Mouse (Mus musculus) liver, embryonic 13.5 days (tissue): ENCODE results near the gene Gadd45gip1. TPM values are rescaled to one million over a fixed set of nuclear protein-coding genes. Genes with fewer than 3 reads are reported as not detected.

ENCODE experiments used
- ATAC-seq: fragments of 200-750 bp; cut with Nextera tagmentation; 2 replicates; pipeline ENCODE4 v1.8.0; 2017; ENCODE audit warnings: low read depth, mild to moderate bottlenecking, moderate number of reproducible peaks, moderate library complexity
- DNase-seq: peaks from one replicate; pipeline ENCODE4 v3.0.0; 2022
- H3K27ac ChIP-seq: fragments of 300-500 bp; sonication (generic); 2 replicates; pipeline ENCODE4 v1.5.1; 2015; ENCODE audit warnings: moderate library complexity, mild to moderate bottlenecking, inconsistent platforms
- H3K27me3 ChIP-seq: fragments of 300-500 bp; sonication (generic); 2 replicates; pipeline ENCODE4 v1.6.1; 2015; ENCODE audit warnings: mild to moderate bottlenecking, inconsistent platforms
- H3K36me3 ChIP-seq: fragments of 300-500 bp; sonication (generic); 2 replicates; pipeline ENCODE4 v1.6.1; 2015; ENCODE audit warnings: mild to moderate bottlenecking, inconsistent platforms
- H3K4me1 ChIP-seq: fragments of 300-500 bp; sonication (generic); replicated peaks from 2 replicates; pipeline ENCODE4 v1.6.1; 2015; ENCODE audit warnings: inconsistent platforms
- H3K4me2 ChIP-seq: fragments of 300-500 bp; sonication (generic); 2 replicates; pipeline ENCODE4 v1.6.1; 2015; ENCODE audit warnings: inconsistent platforms, mild to moderate bottlenecking, moderate library complexity
- H3K4me3 ChIP-seq: fragments of 300-500 bp; sonication (generic); replicated peaks from 2 replicates; pipeline ENCODE4 v1.5.1; 2015; ENCODE audit warnings: mild to moderate bottlenecking, inconsistent platforms
- H3K9ac ChIP-seq: fragments of 300-500 bp; sonication (generic); 2 replicates; pipeline ENCODE4 v1.6.1; 2015; ENCODE audit warnings: mild to moderate bottlenecking, inconsistent platforms
- H3K9me3 ChIP-seq: fragments of 300-500 bp; sonication (generic); replicated peaks from 2 replicates; pipeline ENCODE4 v1.6.1; 2016; ENCODE audit warnings: inconsistent platforms
- WGBS: fragments of 180-500 bp; shearing (Covaris S2); methylation state at CpG from one replicate; pipeline ENCODE4 v1.1.7; 2015; ENCODE audit not compliant: insufficient replicate concordance; 5-methylcytosine and 5-hydroxymethylcytosine counted together
- microRNA-seq: library from miRNA; unstranded; fragments of <30 nt; microRNA quantifications from one replicate; pipeline ENCODE4, GENCODE M21; 2016
- polyA plus RNA-seq: library from polyadenylated mRNA; unstranded; fragments of >200 nt; fragmentation: Nextera tagmentation; extraction: Ambion mirVana; gene quantifications from 2 replicates; pipeline ENCODE4 v1.2.1, GENCODE M21; 2015

The Gadd45gip1 gene
- polyA plus RNA-seq, 1 experiment from 2014 or later, result 63.2 TPM

DNA sequence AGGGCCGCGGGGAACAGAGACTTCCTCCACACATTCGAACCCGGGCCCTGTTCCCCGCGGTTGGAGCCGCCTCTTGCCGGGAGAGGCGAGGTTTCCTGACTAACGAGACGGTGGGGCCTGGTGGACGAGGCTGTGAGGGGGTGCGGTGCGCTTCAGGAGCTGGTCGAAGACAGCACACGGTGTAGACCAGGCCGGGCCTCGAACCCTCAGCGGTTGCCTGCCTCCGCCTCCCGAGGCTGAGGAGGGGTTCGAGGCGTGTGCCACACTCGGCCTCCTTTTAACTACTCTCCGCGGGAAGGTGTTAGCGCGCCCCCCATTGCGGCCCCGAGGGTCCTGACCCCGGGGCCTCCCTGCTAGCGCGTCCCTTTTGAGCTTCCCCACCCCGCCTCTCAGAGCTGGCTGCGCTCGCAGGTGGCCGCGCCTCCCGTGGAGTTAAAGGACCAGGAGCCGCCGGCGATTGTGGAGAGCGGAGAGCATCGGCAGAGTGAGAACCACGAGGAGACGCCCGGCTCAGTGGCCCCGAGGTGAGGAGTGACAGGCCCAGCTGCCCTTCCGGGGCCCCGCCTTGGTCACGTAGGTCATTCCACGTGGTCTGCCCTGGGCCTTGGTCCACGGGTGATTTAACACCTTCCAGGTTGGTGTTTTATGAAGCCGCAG lies 41.1 kb downstream of the Gadd45gip1 start:
- ATAC-seq (peak; percentile 56), DNase-seq (peak; percentile 49)
- peak overlapping the region; percentile 70 for H3K4me3 ChIP-seq
- peak overlapping the region; percentile 100 for H3K4me2 ChIP-seq
- no peaks in the 10 kb centered on the region for H3K27me3 ChIP-seq
- H3K9ac ChIP-seq, result peak overlapping the region; percentile 82
- no peaks in the 10 kb centered on the region for H3K9me3 ChIP-seq
- H3K27ac ChIP-seq, result peak overlapping the region; percentile 86
- 3% methylated on average over 54 of the region's 54 CpGs for WGBS
- H3K36me3 ChIP-seq, result peaks cover 34% of the 10 kb centered on the region
- peaks cover 56% of the 10 kb centered on the region for H3K4me1 ChIP-seq

- Histone ChIP-seq H3K36me3 (peaks cover 28% of the 10 kb centered on the region), H3K4me3 (peak overlapping the region; percentile 70), H3K9me3 (no peaks in the 10 kb centered on the region), H3K4me2 (peak overlapping the region; percentile 100), H3K27me3 (no peaks in the 10 kb centered on the region), H3K9ac (peak overlapping the region; percentile 82), H3K4me1 (peaks cover 61% of the 10 kb centered on the region), H3K27ac (peak overlapping the region; percentile 86)
- DNase-seq (no peak), ATAC-seq (no peak)
- WGBS, result 80% methylated on average over 4 of the region's 4 CpGs
Measured at GRCm38 (mm10) chr8:84873016-84873415, 41.7 kb downstream of the Gadd45gip1 start.

DNA sequence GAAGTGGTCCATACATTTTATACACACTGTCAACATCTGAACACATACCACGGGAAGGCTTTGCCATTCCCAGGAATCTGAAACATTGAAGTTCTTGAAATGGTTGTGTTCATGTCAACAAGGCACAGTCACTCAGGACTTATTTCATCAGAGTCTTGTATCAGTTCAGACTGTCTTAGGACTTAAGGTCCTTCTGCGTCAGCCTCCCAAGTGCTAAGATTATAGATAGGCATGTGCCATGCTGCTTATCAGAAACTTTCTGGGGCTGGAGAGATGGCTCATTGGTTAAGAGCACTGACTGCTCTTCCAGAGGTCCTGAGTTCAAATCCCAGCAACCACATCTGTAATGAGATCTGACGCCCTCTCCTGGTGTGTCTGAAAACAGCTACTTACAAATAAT lies 43.0 kb downstream of the Gadd45gip1 start:
- no peaks in the 10 kb centered on the region for H3K27me3 ChIP-seq
- ATAC-seq (no peak), DNase-seq (no peak)
- no peak overlapping the region for H3K4me3 ChIP-seq
- H3K9ac ChIP-seq, result peak overlapping the region; percentile 37; the same call in 1 of the 2 replicates
- H3K36me3 ChIP-seq, result peaks cover 15% of the 10 kb centered on the region
- H3K27ac ChIP-seq, result peak overlapping the region; percentile 86
- 48% methylated on average over 3 of the region's 3 CpGs for whole genome bisulfite sequencing
- H3K4me1 ChIP-seq, result peaks cover 71% of the 10 kb centered on the region
- H3K4me2 ChIP-seq, result peak overlapping the region; percentile 100
- H3K9me3 ChIP-seq, result no peaks in the 10 kb centered on the region

DNA sequence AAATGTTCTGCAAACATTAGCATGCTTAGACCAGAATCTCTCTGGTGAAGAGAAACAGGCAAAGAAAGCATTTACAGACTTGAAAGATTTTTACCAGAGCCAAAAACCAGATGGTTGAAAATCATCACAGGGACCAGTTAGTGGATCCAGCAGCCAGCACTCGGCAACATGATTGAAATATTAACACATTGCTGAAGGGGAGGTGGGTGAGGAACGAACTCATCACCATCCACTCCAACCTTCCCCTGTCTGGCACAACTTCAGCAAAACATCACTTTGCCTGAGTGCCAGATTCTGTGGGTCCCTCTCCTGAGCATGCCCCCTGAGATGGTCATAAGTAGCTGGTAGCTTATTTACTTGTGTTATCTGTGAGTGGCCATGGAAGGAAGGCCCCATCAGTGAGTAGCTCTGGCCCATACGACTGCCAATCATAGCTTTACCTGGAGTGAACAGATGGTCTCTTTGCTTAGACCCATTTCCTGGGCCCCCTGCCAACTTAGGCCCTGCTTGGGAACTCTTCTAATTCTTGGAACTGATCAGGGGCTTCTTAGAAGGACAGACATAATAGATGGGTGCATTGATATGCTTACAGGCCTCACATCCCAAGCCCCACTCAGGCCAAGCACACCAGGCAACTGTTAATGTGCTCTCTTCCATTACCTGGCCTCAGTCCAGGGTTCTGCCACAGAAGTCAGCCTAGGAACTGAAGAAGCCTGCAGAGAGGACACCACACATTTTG lies 46.1 kb downstream of the Gadd45gip1 start:
- no peaks in the 10 kb centered on the region for H3K9me3 ChIP-seq
- H3K36me3 ChIP-seq, result peaks cover 7% of the 10 kb centered on the region; the same call in 1 of the 2 replicates
- peaks cover 58% of the 10 kb centered on the region for H3K4me1 ChIP-seq
- DNase-seq, result no peak
- H3K4me3 ChIP-seq, result no peak overlapping the region
- 63% methylated on average over 3 of the region's 3 CpGs for WGBS
- ATAC-seq, result 0 out of 2 replicates have a peak, but pooled peaks have one; percentile 12
- no peaks in the 10 kb centered on the region for H3K27me3 ChIP-seq
- no peak overlapping the region for H3K4me2 ChIP-seq
- H3K27ac ChIP-seq, result peak overlapping the region; percentile 45
- H3K9ac ChIP-seq, result no peak overlapping the region

DNA sequence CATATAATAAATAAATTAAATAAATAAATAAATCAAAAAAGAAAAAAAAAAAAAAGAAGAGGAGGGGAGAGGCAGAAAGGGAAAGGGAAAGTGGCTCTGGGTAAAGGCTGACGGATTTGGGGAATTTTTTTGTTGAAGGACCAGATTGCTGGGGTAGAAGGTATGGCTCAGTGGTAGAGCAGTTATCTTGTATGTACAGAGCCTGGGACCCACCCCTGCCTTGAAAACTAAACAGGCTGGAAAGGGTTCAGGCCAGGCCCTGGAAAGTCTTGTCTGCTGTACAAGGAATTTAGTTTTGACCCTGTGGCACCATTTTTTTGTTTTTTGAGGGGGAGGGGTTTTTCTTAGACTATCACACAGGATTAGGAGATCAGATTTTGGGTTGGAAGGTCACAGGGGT lies 47.6 kb downstream of the Gadd45gip1 start:
- peaks cover 44% of the 10 kb centered on the region for H3K4me1 ChIP-seq
- H3K4me3 ChIP-seq, result no peak overlapping the region
- DNase-seq (no peak), ATAC-seq (peak; percentile 76)
- peaks cover 12% of the 10 kb centered on the region for H3K36me3 ChIP-seq
- no peak overlapping the region for H3K4me2 ChIP-seq
- H3K27me3 ChIP-seq, result no peaks in the 10 kb centered on the region
- no peak overlapping the region for H3K9ac ChIP-seq
- H3K9me3 ChIP-seq, result no peaks in the 10 kb centered on the region
- H3K27ac ChIP-seq, result no peak overlapping the region; the same call in 1 of the 2 replicates
- 44% methylated on average over 1 of the region's 1 CpGs for WGBS

GRCm38 (mm10) chr8:84884728-84885127 lies 53.4 kb downstream of the Gadd45gip1 start:
- peaks cover 16% of the 10 kb centered on the region for H3K4me1 ChIP-seq
- peak overlapping the region; percentile 39; the same call in 1 of the 2 replicates for H3K27ac ChIP-seq
- DNase-seq (no peak), ATAC-seq (peak; percentile 43; the same call in 1 of the 2 replicates)
- H3K4me3 ChIP-seq, result no peak overlapping the region
- no peaks in the 10 kb centered on the region for H3K9me3 ChIP-seq
- H3K9ac ChIP-seq, result no peak overlapping the region
- H3K36me3 ChIP-seq, result peaks cover 64% of the 10 kb centered on the region
- H3K27me3 ChIP-seq, result no peaks in the 10 kb centered on the region
- WGBS, result 56% methylated on average over 4 of the region's 4 CpGs
- H3K4me2 ChIP-seq, result no peak overlapping the region

Small RNAs within 50 kb of the gene (microRNA-seq; reads per million reads assigned to microRNA genes)
- 10.0 reads per million, percentile 23 among the genes with 10 or more reads in this experiment for gene Mir7069

Other genes starting within 250 kb of the Gadd45gip1 start
- 20.5 and 24.1 TPM in 2 replicates for gene Ier2, start 168.7 kb upstream of the Gadd45gip1 start, polyA plus RNA-seq
- gene Trmt1, start 145.2 kb upstream of the Gadd45gip1 start, polyA plus RNA-seq, result 45.9 and 46.8 TPM in 2 replicates
- 6.9 and 7.6 TPM in 2 replicates for gene Nacc1, start 143.7 kb upstream of the Gadd45gip1 start, polyA plus RNA-seq
- gene Lyl1, start 130.1 kb upstream of the Gadd45gip1 start, polyA plus RNA-seq, result 61.2 and 61.3 TPM in 2 replicates
- 9.6 and 10.0 TPM in 2 replicates for gene G430095P16Rik, start 108.5 kb upstream of the Gadd45gip1 start, polyA plus RNA-seq
- gene Nfix, start 31.2 kb upstream of the Gadd45gip1 start, polyA plus RNA-seq, result 2.3 and 3.4 TPM in 2 replicates
- 3.3 and 3.7 TPM in 2 replicates for gene Dand5, start 8.7 kb upstream of the Gadd45gip1 start, polyA plus RNA-seq
- gene Rad23a, start 9.1 kb downstream of the Gadd45gip1 start, polyA plus RNA-seq, result 269 and 278 TPM in 2 replicates
- 511 and 613 TPM in 2 replicates for gene Calr, start 15.4 kb downstream of the Gadd45gip1 start, polyA plus RNA-seq
- gene Farsa, start 25.5 kb downstream of the Gadd45gip1 start, polyA plus RNA-seq, result 82.3 and 83.1 TPM in 2 replicates
- gene Syce2, start 40.6 kb downstream of the Gadd45gip1 start, polyA plus RNA-seq, result 84.1 and 90.4 TPM in 2 replicates
- 44.7 and 48.6 TPM in 2 replicates for gene Gcdh, start 62.4 kb downstream of the Gadd45gip1 start, polyA plus RNA-seq
- gene Klf1, start 70.4 kb downstream of the Gadd45gip1 start, polyA plus RNA-seq, result 469 and 494 TPM in 2 replicates
- 9.3 and 10.4 TPM in 2 replicates for gene Dnase2a, start 77.0 kb downstream of the Gadd45gip1 start, polyA plus RNA-seq
- 0.12 and 0.13 TPM in 2 replicates for gene Mast1, start 105.8 kb downstream of the Gadd45gip1 start, polyA plus RNA-seq
- gene Rtbdn, start 115.5 kb downstream of the Gadd45gip1 start, polyA plus RNA-seq, result 0.33 and 0.56 TPM in 2 replicates
- gene Gm49661, start 137.9 kb downstream of the Gadd45gip1 start, polyA plus RNA-seq, result not detected in 2 replicates
- 1,982 and 2,114 TPM in 2 replicates for gene Prdx2, start 138.1 kb downstream of the Gadd45gip1 start, polyA plus RNA-seq
- 130 TPM in 2 replicates for gene Rnaseh2a, start 138.2 kb downstream of the Gadd45gip1 start, polyA plus RNA-seq
- 12.2 and 15.3 TPM in 2 replicates for gene Junb, start 147.2 kb downstream of the Gadd45gip1 start, polyA plus RNA-seq
- gene Hook2, start 159.1 kb downstream of the Gadd45gip1 start, polyA plus RNA-seq, result 7.2 and 7.4 TPM in 2 replicates
- not detected in 2 replicates for gene Best2, start 183.0 kb downstream of the Gadd45gip1 start, polyA plus RNA-seq
- gene Asna1, start 193.8 kb downstream of the Gadd45gip1 start, polyA plus RNA-seq, result 80.1 and 81.5 TPM in 2 replicates
- 83.1 and 91.4 TPM in 2 replicates for gene Trir, start 195.3 kb downstream of the Gadd45gip1 start, polyA plus RNA-seq
- 24.0 and 28.2 TPM in 2 replicates for gene Tnpo2, start 205.4 kb downstream of the Gadd45gip1 start, polyA plus RNA-seq
- 8.7 and 9.0 TPM in 2 replicates for gene Fbxw9, start 228.5 kb downstream of the Gadd45gip1 start, polyA plus RNA-seq
- not detected in 2 replicates for gene Gm5741, start 236.5 kb downstream of the Gadd45gip1 start, polyA plus RNA-seq
- gene Dhps, start 240.2 kb downstream of the Gadd45gip1 start, polyA plus RNA-seq, result 41.2 and 42.9 TPM in 2 replicates
- gene Wdr83os, start 249.2 kb downstream of the Gadd45gip1 start, polyA plus RNA-seq, result 69.1 and 70.5 TPM in 2 replicates
- gene Wdr83, start 249.8 kb downstream of the Gadd45gip1 start, polyA plus RNA-seq, result 26.5 and 28.1 TPM in 2 replicates